8 mouse cellular contexts compared by ENCODE assay signal in the genomic region with DNA sequence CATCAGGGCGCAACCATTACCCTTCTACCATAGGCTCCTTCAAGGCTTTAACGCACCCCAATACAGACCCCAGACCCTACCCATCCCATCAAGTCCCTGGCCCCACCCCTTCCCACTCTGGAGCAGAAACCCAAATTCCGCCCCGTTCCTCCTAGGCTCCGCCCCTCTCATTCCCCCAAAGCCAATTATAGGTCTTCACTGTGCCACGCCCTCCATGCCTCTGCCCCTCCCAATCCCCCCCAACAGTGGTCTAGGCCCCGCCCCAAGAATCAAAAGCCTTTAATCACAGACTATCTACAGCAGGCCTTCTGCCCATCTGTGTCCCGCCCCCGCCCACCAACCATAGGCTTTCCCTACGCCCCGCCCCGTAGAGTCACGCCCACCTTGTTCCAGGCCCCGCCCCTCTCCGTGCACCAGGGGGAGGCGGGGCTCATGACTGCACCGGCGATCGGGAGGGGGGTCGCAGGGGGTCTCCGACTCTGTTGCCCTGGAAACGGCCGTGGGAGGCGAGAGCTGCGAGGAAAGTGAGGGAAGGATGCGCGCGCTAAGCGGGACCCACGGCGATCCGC. TPM values are rescaled to one million over a fixed set of nuclear protein-coding genes. Genes with fewer than 3 reads are reported as not detected.
DNase-seq lines count a peak whose midpoint lies in the region; ATAC-seq and TF ChIP-seq lines count a peak whose summit lies in the region.

No protein-coding gene starts in this region.

- no peaks in the 10 kb centered on the region for H3K9me3 ChIP-seq in embryonic facial prominence, embryonic 15.5 days (replicated peaks)
- no peaks in the 10 kb centered on the region for H3K9me3 ChIP-seq in heart, embryonic 15.5 days (replicated peaks)
- H3K9me3 ChIP-seq in lung, embryonic 16.5 days (ENCODE audit: control insufficient read depth, low read length), result no peaks in the 10 kb centered on the region

- no peak for TF ChIP-seq POLR2A in olfactory bulb, adult 2 months (IDR thresholded peaks at IDR 0.05; ENCODE audit: insufficient read depth, low read depth, low read length)

- H3K36me3 ChIP-seq in embryonic facial prominence, embryonic 15.5 days, result peaks cover 31% of the 10 kb centered on the region
- H3K36me3 ChIP-seq in heart, embryonic 15.5 days, result peaks cover 31% of the 10 kb centered on the region
- peaks cover 28% of the 10 kb centered on the region for H3K36me3 ChIP-seq in lung, embryonic 16.5 days (ENCODE audit: control insufficient read depth, insufficient read depth, low read length)

- WGBS in embryonic facial prominence, embryonic 15.5 days, result 1% methylated on average over 32 of the region's 32 CpGs
- WGBS in heart, embryonic 15.5 days, result 1% methylated on average over 32 of the region's 32 CpGs
- WGBS in lung, embryonic 16.5 days, result under 1% methylated on average over 31 of the region's 32 CpGs
- under 1% methylated on average over 32 of the region's 32 CpGs for WGBS in olfactory bulb, adult 2 months

- TF ChIP-seq CTCF in olfactory bulb, adult 2 months (IDR thresholded peaks at IDR 0.05; ENCODE audit: insufficient read depth, low read depth, low read length), result no peak

- peak overlapping the region; percentile 78 for H3K9ac ChIP-seq in embryonic facial prominence, embryonic 15.5 days
- peak overlapping the region; percentile 79 for H3K9ac ChIP-seq in heart, embryonic 15.5 days
- H3K9ac ChIP-seq in lung, embryonic 16.5 days (ENCODE audit: low read length), result peak overlapping the region; percentile 82

- peaks cover 18% of the 10 kb centered on the region for H3K4me1 ChIP-seq in embryonic facial prominence, embryonic 15.5 days
- H3K4me1 ChIP-seq in heart, embryonic 15.5 days (replicated peaks), result peaks cover 16% of the 10 kb centered on the region
- peaks cover 9% of the 10 kb centered on the region; the same call in 1 of the 2 replicates for H3K4me1 ChIP-seq in lung, embryonic 16.5 days (replicated peaks; ENCODE audit: control insufficient read depth, insufficient read depth, low read length)
- H3K4me1 ChIP-seq in olfactory bulb, adult 2 months (ENCODE audit: control insufficient read depth, insufficient read depth, low read length), result peaks cover 8% of the 10 kb centered on the region; the same call in 1 of the 2 replicates

- DNase-seq in CD4-positive helper T cell, adult 2 months (ENCODE audit: low read depth, low spot score), result peak; percentile 86
- peak; percentile 72 for DNase-seq in adrenal gland, adult 8-10 months
- DNase-seq in kidney, postnatal 25 days, result peak; percentile 88 to 89
- DNase-seq in thymus, postnatal 10 days (ENCODE audit: low spot score in 2 of 2), result peak; percentile 76 to 82

- H3K4me2 ChIP-seq in embryonic facial prominence, embryonic 15.5 days (replicated peaks), result peak overlapping the region; percentile 71
- peak overlapping the region; percentile 70 for H3K4me2 ChIP-seq in heart, embryonic 15.5 days
- H3K4me2 ChIP-seq in lung, embryonic 16.5 days (ENCODE audit: low read depth, low read length), result peak overlapping the region; percentile 67

- peak; percentile 85 for ATAC-seq in embryonic facial prominence, embryonic 15.5 days (ENCODE audit: insufficient number of reproducible peaks, low FRiP score, low TSS enrichment, low read depth)
- peak; percentile 53 for ATAC-seq in heart, embryonic 15.5 days (replicated peaks; ENCODE audit: insufficient number of reproducible peaks, insufficient read depth, low FRiP score, low read depth)
- ATAC-seq in lung, embryonic 16.5 days (ENCODE audit: low read depth), result peak; percentile 78

- H3K4me3 ChIP-seq in embryonic facial prominence, embryonic 15.5 days (replicated peaks), result peak overlapping the region; percentile 96
- peak overlapping the region; percentile 86 for H3K4me3 ChIP-seq in heart, embryonic 15.5 days
- H3K4me3 ChIP-seq in lung, embryonic 16.5 days (ENCODE audit: low read length), result peak overlapping the region; percentile 85
- H3K4me3 ChIP-seq in olfactory bulb, adult 2 months (ENCODE audit: insufficient read depth, low read depth, low read length), result peak overlapping the region; percentile 67

- H3K27me3 ChIP-seq in embryonic facial prominence, embryonic 15.5 days, result no peaks in the 10 kb centered on the region
- H3K27me3 ChIP-seq in heart, embryonic 15.5 days, result 0 out of 2 replicates have a peak, but pooled peaks cover 3% of the 10 kb centered on the region
- H3K27me3 ChIP-seq in lung, embryonic 16.5 days (ENCODE audit: control insufficient read depth, insufficient read depth, low read depth, low read length), result no peaks in the 10 kb centered on the region

- H3K27ac ChIP-seq in embryonic facial prominence, embryonic 15.5 days (replicated peaks), result peak overlapping the region; percentile 99
- peak overlapping the region; percentile 98 for H3K27ac ChIP-seq in heart, embryonic 15.5 days
- H3K27ac ChIP-seq in lung, embryonic 16.5 days (ENCODE audit: low read length), result peak overlapping the region; percentile 100
- H3K27ac ChIP-seq in olfactory bulb, adult 2 months (ENCODE audit: insufficient read depth, low read depth, low read length), result peak overlapping the region; percentile 65; the same call in 1 of the 2 replicates

RNA-seq across cellular contexts. Expression of a gene that starts 0.5 kb away (rescaled TPM):
- 100 to 1,000 TPM in 3 of 4 experiments, 10 to 100 TPM in 1; 94.3 to 153 (median 129) TPM for total RNA-seq in adrenal gland, adult 8-10 months (2022)
- polyA plus RNA-seq in embryonic facial prominence, embryonic 15.5 days (2015; fragmentation: Nextera tagmentation; extraction: Ambion mirVana), result 76.9 and 83.4 TPM in 2 replicates
- polyA plus RNA-seq in heart, embryonic 15.5 days (2015; fragmentation: Nextera tagmentation; extraction: Ambion mirVana), result 53.2 and 64.6 TPM in 2 replicates
- polyA plus RNA-seq in lung, embryonic 16.5 days (2015; fragmentation: Nextera tagmentation; extraction: Ambion mirVana), result 86.2 and 87.0 TPM in 2 replicates
- polyA plus RNA-seq in olfactory bulb, adult 2 months (2012; ENCODE audit: insufficient read depth, insufficient read length, low replicate concordance, missing spikeins), result not detected in 2 replicates

RNA-seq across cellular contexts. Expression of a gene that starts 4.6 kb away (rescaled TPM):
- 10 to 100 TPM; 10.9 to 18.6 (median 15.9) TPM for total RNA-seq in adrenal gland, adult 8-10 months (2022)
- polyA plus RNA-seq in embryonic facial prominence, embryonic 15.5 days (2015; fragmentation: Nextera tagmentation; extraction: Ambion mirVana), result 77.9 and 86.2 TPM in 2 replicates
- 41.7 and 66.9 TPM in 2 replicates for polyA plus RNA-seq in heart, embryonic 15.5 days (2015; fragmentation: Nextera tagmentation; extraction: Ambion mirVana)
- polyA plus RNA-seq in lung, embryonic 16.5 days (2015; fragmentation: Nextera tagmentation; extraction: Ambion mirVana), result 100 and 109 TPM in 2 replicates
- not detected in 2 replicates for polyA plus RNA-seq in olfactory bulb, adult 2 months (2012; ENCODE audit: insufficient read depth, insufficient read length, low replicate concordance, missing spikeins)

RNA-seq across cellular contexts. Expression of a gene that starts 18.9 kb away (rescaled TPM):
- 1 to 10 TPM in 3 of 4 experiments, under 1 TPM in 1; 1.00 to 2.0 (median 1.5) TPM for total RNA-seq in adrenal gland, adult 8-10 months (2022)
- 2.8 and 2.9 TPM in 2 replicates for polyA plus RNA-seq in embryonic facial prominence, embryonic 15.5 days (2015; fragmentation: Nextera tagmentation; extraction: Ambion mirVana)
- polyA plus RNA-seq in heart, embryonic 15.5 days (2015; fragmentation: Nextera tagmentation; extraction: Ambion mirVana), result 1.7 and 5.7 TPM in 2 replicates
- 93.0 and 140 TPM in 2 replicates for polyA plus RNA-seq in lung, embryonic 16.5 days (2015; fragmentation: Nextera tagmentation; extraction: Ambion mirVana)
- polyA plus RNA-seq in olfactory bulb, adult 2 months (2012; ENCODE audit: insufficient read depth, insufficient read length, low replicate concordance, missing spikeins), result not detected in 2 replicates

RNA-seq across cellular contexts. Expression of a gene that starts 21.4 kb away (rescaled TPM):
- under 1 TPM; 0.32 to 0.77 (median 0.43) TPM for total RNA-seq in adrenal gland, adult 8-10 months (2022)
- 1.2 and 1.4 TPM in 2 replicates for polyA plus RNA-seq in embryonic facial prominence, embryonic 15.5 days (2015; fragmentation: Nextera tagmentation; extraction: Ambion mirVana)
- 0.59 and 5.2 TPM in 2 replicates for polyA plus RNA-seq in heart, embryonic 15.5 days (2015; fragmentation: Nextera tagmentation; extraction: Ambion mirVana)
- 0.33 and 1.1 TPM in 2 replicates for polyA plus RNA-seq in lung, embryonic 16.5 days (2015; fragmentation: Nextera tagmentation; extraction: Ambion mirVana)
- not detected in 2 replicates for polyA plus RNA-seq in olfactory bulb, adult 2 months (2012; ENCODE audit: insufficient read depth, insufficient read length, low replicate concordance, missing spikeins)

RNA-seq across cellular contexts. Expression of a gene that starts 28.8 kb away (rescaled TPM):
- under 1 TPM in 2 of 4 experiments, not detected in 2; 0.07 to 0.08 TPM for total RNA-seq in adrenal gland, adult 8-10 months (2022)
- polyA plus RNA-seq in embryonic facial prominence, embryonic 15.5 days (2015; fragmentation: Nextera tagmentation; extraction: Ambion mirVana), result 0.18 and 0.81 TPM in 2 replicates
- 2.7 and 3.9 TPM in 2 replicates for polyA plus RNA-seq in heart, embryonic 15.5 days (2015; fragmentation: Nextera tagmentation; extraction: Ambion mirVana)
- 0.63 and 1.2 TPM in 2 replicates for polyA plus RNA-seq in lung, embryonic 16.5 days (2015; fragmentation: Nextera tagmentation; extraction: Ambion mirVana)
- not detected in 2 replicates for polyA plus RNA-seq in olfactory bulb, adult 2 months (2012; ENCODE audit: insufficient read depth, insufficient read length, low replicate concordance, missing spikeins)

Comparison
In these comparisons a context has a peak if more than half of its experiments do, and no peak if none do; other contexts are left out.
1. Peak in every context shown above with its lines: DNase-seq, ATAC-seq, H3K4me3 ChIP-seq and H3K27ac ChIP-seq.
2. RNA of a gene that starts 4.6 kb away (polyA plus RNA-seq): 100 to 109 TPM in lung, embryonic 16.5 days, 77.9 to 86.2 TPM in embryonic facial prominence, embryonic 15.5 days and 41.7 to 66.9 TPM in heart, embryonic 15.5 days; not detected in olfactory bulb, adult 2 months; every median in the first group is over 10 times any median in the second.
3. RNA of a gene that starts 18.9 kb away (polyA plus RNA-seq): 93.0 to 140 TPM in lung, embryonic 16.5 days; 2.8 to 2.9 TPM in embryonic facial prominence, embryonic 15.5 days, 1.7 to 5.7 TPM in heart, embryonic 15.5 days and not detected in olfactory bulb, adult 2 months; every median in the first group is over 10 times any median in the second.